Mouse (Mus musculus) CH12.LX (cell line): Measurements from ENCODE around the gene Uchl1. TPM values are rescaled to one million over a fixed set of nuclear protein-coding genes. Genes with fewer than 3 reads are reported as not detected.

Experiments
- DNase-seq: peaks from one replicate; pipeline ENCODE4 v3.0.0-alpha.2; 2013; ENCODE audit errors: extremely low read depth
- H3K27ac ChIP-seq: 2 replicates; pipeline ENCODE4 v1.5.1; 2012; ENCODE audit warnings: low read depth, mild to moderate bottlenecking, control low read depth, moderate library complexity; ENCODE audit not compliant: insufficient read depth
- H3K27me3 ChIP-seq: replicated peaks from 2 replicates; pipeline ENCODE3; 2012; ENCODE audit warnings: inconsistent platforms
- H3K36me3 ChIP-seq, 2 experiments: replicated peaks in 1 of 2; 2 replicates each; pipeline versions ENCODE3 to v1.6.1; 2012; ENCODE audit warnings: inconsistent platforms in 1 of 2, low read length in 1 of 2, mild to moderate bottlenecking in 1 of 2, mixed read lengths in 1 of 2, moderate library complexity in 1 of 2; ENCODE audit not compliant: control insufficient read depth in 1 of 2, insufficient read depth in 1 of 2
- H3K4me1 ChIP-seq, 2 experiments: 2 replicates each; pipeline ENCODE4 v1.6.1; 2012; ENCODE audit warnings: inconsistent platforms in 1 of 2, moderate library complexity in 1 of 2; ENCODE audit not compliant: insufficient read depth in 2 of 2, control insufficient read depth in 1 of 2
- H3K4me2 ChIP-seq: 2 replicates; pipeline ENCODE4 v1.6.1; 2012; ENCODE audit warnings: low read depth, mild to moderate bottlenecking, control low read depth; ENCODE audit not compliant: poor library complexity, insufficient read depth, severe bottlenecking
- H3K4me3 ChIP-seq, 3 experiments: fragments of 150-350 bp in 1 of 3; sonication (generic) in 1 of 3; replicated peaks in 1 of 3; 2 replicates each; pipeline versions ENCODE3 to v1.5.1; 2011 to 2012; ENCODE audit warnings: low read depth in 2 of 3, low read length in 2 of 3, mild to moderate bottlenecking in 2 of 3, moderate library complexity in 2 of 3, control low read depth in 1 of 3, improper control_type of control experiment in 1 of 3, inconsistent platforms in 1 of 3, mixed read lengths in 1 of 3; ENCODE audit not compliant: poor library complexity in 1 of 3
- H3K79me2 ChIP-seq: replicated peaks from 2 replicates; pipeline ENCODE4 v1.6.1; 2012; ENCODE audit warnings: mild to moderate bottlenecking, moderate library complexity; ENCODE audit not compliant: control insufficient read depth, poor library complexity, insufficient read depth, severe bottlenecking; ENCODE audit errors: extremely low read depth
- H3K9ac ChIP-seq: 2 replicates; pipeline ENCODE4 v1.6.1; 2012; ENCODE audit warnings: low read depth, mild to moderate bottlenecking, control low read depth, moderate library complexity; ENCODE audit not compliant: insufficient read depth
- H3K9me3 ChIP-seq: replicated peaks from 2 replicates; pipeline ENCODE3; 2012; ENCODE audit warnings: low read length, inconsistent platforms, mixed read lengths
- CHD2 ChIP-seq: IDR thresholded peaks from 2 replicates; pipeline ENCODE4 v1.6.1; 2011; ENCODE audit warnings: low read length, improper control_type of control experiment
- E2F4 ChIP-seq: IDR thresholded peaks from 2 replicates; pipeline ENCODE4 v1.6.1; 2011; ENCODE audit warnings: low read depth, low read length, improper control_type of control experiment; ENCODE audit not compliant: insufficient replicate concordance
- EP300 ChIP-seq: IDR thresholded peaks from 2 replicates; pipeline ENCODE4 v1.6.1; 2011; ENCODE audit warnings: low read length, improper control_type of control experiment
- ETS1 ChIP-seq: conservative IDR thresholded peaks from 2 replicates; pipeline ENCODE4 v1.6.1; 2012; ENCODE audit warnings: low read depth, mild to moderate bottlenecking, inconsistent platforms, low read length, improper control_type of control experiment, moderate library complexity
- GABPA ChIP-seq: IDR thresholded peaks from 2 replicates; pipeline ENCODE4 v1.6.1; 2012; ENCODE audit warnings: low read depth, low read length, improper control_type of control experiment, inconsistent platforms; ENCODE audit not compliant: insufficient replicate concordance
- HCFC1 ChIP-seq: IDR thresholded peaks from 2 replicates; pipeline ENCODE4 v1.6.1; 2012; ENCODE audit warnings: low read depth, mild to moderate bottlenecking, inconsistent platforms, low read length, improper control_type of control experiment
- JUN ChIP-seq: IDR thresholded peaks from 2 replicates; pipeline ENCODE4 v1.6.1; 2011; ENCODE audit warnings: low read depth, mild to moderate bottlenecking, low read length, improper control_type of control experiment, moderate library complexity; ENCODE audit not compliant: insufficient read depth
- MAX ChIP-seq: IDR thresholded peaks from 2 replicates; pipeline ENCODE4 v1.6.1; 2011; ENCODE audit warnings: low read length, improper control_type of control experiment
- MAZ ChIP-seq: IDR thresholded peaks from 2 replicates; pipeline ENCODE4 v1.6.1; 2012; ENCODE audit warnings: low read depth, mild to moderate bottlenecking, inconsistent platforms, low read length, improper control_type of control experiment, moderate library complexity
- NELFE ChIP-seq: IDR thresholded peaks from 2 replicates; pipeline ENCODE4 v1.6.1; 2011; ENCODE audit warnings: low read depth, low read length, improper control_type of control experiment
- NRF1 ChIP-seq: IDR thresholded peaks from 2 replicates; pipeline ENCODE4 v1.6.1; 2014; ENCODE audit warnings: low read depth, mild to moderate bottlenecking, inconsistent platforms, low read length, improper control_type of control experiment, moderate library complexity
- POLR2A ChIP-seq: IDR thresholded peaks from 2 replicates; pipeline ENCODE4 v1.6.1; 2011; ENCODE audit warnings: low read depth, mild to moderate bottlenecking, improper control_type of control experiment, low read length
- RCOR1 ChIP-seq: conservative IDR thresholded peaks from 2 replicates; pipeline ENCODE4 v1.6.1; 2012; ENCODE audit warnings: low read depth, mild to moderate bottlenecking, inconsistent platforms, low read length, improper control_type of control experiment
- SIN3A ChIP-seq: IDR thresholded peaks from 2 replicates; pipeline ENCODE4 v1.6.1; 2012; ENCODE audit warnings: low read length, improper control_type of control experiment, inconsistent platforms
- TCF12 ChIP-seq: IDR thresholded peaks from 2 replicates; pipeline ENCODE4 v1.6.1; 2014; ENCODE audit warnings: low read depth, mild to moderate bottlenecking, inconsistent platforms, low read length, improper control_type of control experiment
- USF1 ChIP-seq: IDR thresholded peaks from 2 replicates; pipeline ENCODE4 v1.6.1; 2014; ENCODE audit warnings: low read depth, mild to moderate bottlenecking, inconsistent platforms, low read length, improper control_type of control experiment
- ZC3H11A ChIP-seq: IDR thresholded peaks from 2 replicates; pipeline ENCODE4 v1.6.1; 2012; ENCODE audit warnings: low read depth, mild to moderate bottlenecking, inconsistent platforms, low read length, improper control_type of control experiment
- ZMIZ1 ChIP-seq: IDR thresholded peaks from 2 replicates; pipeline ENCODE4 v1.6.1; 2012; ENCODE audit warnings: low read depth, mild to moderate bottlenecking, inconsistent platforms, low read length, improper control_type of control experiment
- ZNF384 ChIP-seq: IDR thresholded peaks from 2 replicates; pipeline ENCODE4 v1.6.1; 2012; ENCODE audit warnings: low read depth, low read length, improper control_type of control experiment, inconsistent platforms
- dilution Hi-C: fragments of 300-500 bp; cut with MboI; formaldehyde crosslinking; loops from 2 replicates; pipeline ENCODE4 v1.14.3; 2020; ENCODE audit warnings: low sequenced_read_pairs; ENCODE audit not compliant: extremely low pct_unique_long_range_greater_than_20kb, extremely low pct_ligation_motif_present
- in situ Hi-C: fragments of 300-500 bp; cut with MboI; formaldehyde crosslinking; loops from 3 replicates; pipeline ENCODE4 v1.14.3; 2019; ENCODE audit warnings: low sequenced_read_pairs, low pct_ligation_motif_present, low pct_unique_long_range_greater_than_20kb, mixed read lengths
- polyA plus RNA-seq: library from polyadenylated mRNA; unstranded; fragments of >175 nt; gene quantifications from 2 replicates; pipeline ENCODE4 v1.2.1, GENCODE M21; 2012; ENCODE audit warnings: low read depth; ENCODE audit not compliant: insufficient read length
- total RNA-seq, 2 experiments: library from RNA; depleted of rRNA; stranded (reverse); fragments of 300-350 nt in 1 of 2; fragments of >200 nt in 1 of 2; gene quantifications; 2 replicates each; pipeline ENCODE4 v1.2.3; 2012 to 2014

Uchl1 gene
- total and polyA plus RNA-seq, 3 experiments, result not detected

GRCm38 (mm10) chr5:66720921-66721320 is 45.0 kb downstream of the Uchl1 start:
- Histone ChIP-seq H3K36me3 (no peaks in the 10 kb centered on the region), H3K4me1 (no peaks in the 10 kb centered on the region), H3K4me2 (no peak overlapping the region), H3K9ac (no peak overlapping the region), H3K4me3 (no peak overlapping the region), H3K9me3 (no peaks in the 10 kb centered on the region), H3K79me2 (no peaks in the 10 kb centered on the region), H3K27ac (no peak overlapping the region), H3K27me3 (no peaks in the 10 kb centered on the region)
- DNase-seq, result no peak
- TF ChIP-seq ZMIZ1 (no peak), JUN (no peak), MAZ (no peak)
- in situ Hi-C loops, result loop anchor here (25.0 kb wide), 1 partner anchor 491 kb away; no protein-coding TSS in a partner anchor
- dilution Hi-C loops, result no loop called here

GRCm38 (mm10) chr5:66722586-66722985 is 46.7 kb downstream of the Uchl1 start:
- Histone ChIP-seq H3K27me3 (no peaks in the 10 kb centered on the region), H3K9me3 (no peaks in the 10 kb centered on the region), H3K36me3 (no peaks in the 10 kb centered on the region), H3K27ac (no peak overlapping the region), H3K4me3 (no peak overlapping the region), H3K9ac (no peak overlapping the region), H3K4me2 (no peak overlapping the region), H3K79me2 (no peaks in the 10 kb centered on the region), H3K4me1 (peaks cover 0 to 2% of the 10 kb centered on the region in 2 experiments; a peak in 1 of 4 replicates)
- TF ChIP-seq NRF1, result no peak
- no peak for TF ChIP-seq TCF12
- TF ChIP-seq E2F4, result no peak
- no peak for TF ChIP-seq GABPA
- TF ChIP-seq EP300, result no peak
- TF ChIP-seq RCOR1, result no peak
- no peak for TF ChIP-seq USF1
- TF ChIP-seq ZC3H11A, result no peak
- TF ChIP-seq SIN3A, result no peak
- no peak for TF ChIP-seq NELFE
- no peak for TF ChIP-seq JUN
- no peak for TF ChIP-seq CHD2
- TF ChIP-seq MAX, result no peak
- TF ChIP-seq ZNF384, result no peak
- no peak for TF ChIP-seq POLR2A
- TF ChIP-seq ZMIZ1, result no peak
- TF ChIP-seq ETS1, result no peak
- no peak for TF ChIP-seq HCFC1
- dilution Hi-C loops, result no loop called here
- no peak for DNase-seq
- in situ Hi-C loops, result loop anchor here (25.0 kb wide), 1 partner anchor 490 kb away; no protein-coding TSS in a partner anchor
